Mouse (Mus musculus): Measurements from ENCODE around the gene Acot11. TPM values are rescaled to one million over a fixed set of nuclear protein-coding genes. Genes with fewer than 3 reads are reported as not detected.
"Not testable (repeated sequence)": the region's sequence is repeated elsewhere in the genome, so short reads cannot be mapped to it uniquely, and the experiment has no call there.

The Acot11 gene
- total and polyA plus RNA-seq, 2 experiments = 4.8 to 6.3 TPM

GRCm38 (mm10) chr4:106780045-106780444 lies 24.8 kb downstream of the Acot11 start:
- H3K4me3 ChIP-seq (ENCODE audit: insufficient read depth, low read depth, low read length) = no peak overlapping the region
- H3K27ac ChIP-seq (replicated peaks; ENCODE audit: insufficient read depth, low read depth, low read length) = no peak overlapping the region
- H3K27me3 ChIP-seq (ENCODE audit: control insufficient read depth, insufficient read depth, low read length) = no peaks in the 10 kb centered on the region
- no peak for DNase-seq (ENCODE audit: extremely low read depth, low read depth, low spot score)
- 95% methylated on average over 3 of the region's 3 CpGs for WGBS
- H3K36me3 ChIP-seq (ENCODE audit: control insufficient read depth, insufficient read depth, low read length) = no peaks in the 10 kb centered on the region
- no peaks in the 10 kb centered on the region for H3K79me2 ChIP-seq (ENCODE audit: control insufficient read depth, insufficient read depth, low read length)
- peaks cover 13% of the 10 kb centered on the region for H3K4me1 ChIP-seq (ENCODE audit: control insufficient read depth, insufficient read depth, low read length)
- H3K9ac ChIP-seq (ENCODE audit: low read depth, low read length) = no peak overlapping the region
- TF ChIP-seq POLR2A (IDR thresholded peaks at IDR 0.05; ENCODE audit: extremely low read depth, insufficient read depth, low read length) (no peak), CTCF (IDR thresholded peaks at IDR 0.05; ENCODE audit: low read depth, low read length) (no peak)

GRCm38 (mm10) chr4:106778116-106778788 lies 26.5 kb downstream of the Acot11 start:
- H3K27ac ChIP-seq (replicated peaks; ENCODE audit: insufficient read depth, low read depth, low read length) = peak overlapping the region; percentile 41
- no peaks in the 10 kb centered on the region for H3K27me3 ChIP-seq (ENCODE audit: control insufficient read depth, insufficient read depth, low read length)
- no peak overlapping the region for H3K4me3 ChIP-seq (ENCODE audit: insufficient read depth, low read depth, low read length)
- peaks cover 13% of the 10 kb centered on the region for H3K4me1 ChIP-seq (ENCODE audit: control insufficient read depth, insufficient read depth, low read length)
- TF ChIP-seq POLR2A (IDR thresholded peaks at IDR 0.05; ENCODE audit: extremely low read depth, insufficient read depth, low read length) (no peak), CTCF (IDR thresholded peaks at IDR 0.05; ENCODE audit: low read depth, low read length) (no peak)
- H3K79me2 ChIP-seq (ENCODE audit: control insufficient read depth, insufficient read depth, low read length) = no peaks in the 10 kb centered on the region
- DNase-seq (ENCODE audit: extremely low read depth, low read depth, low spot score) = peak; percentile 98
- WGBS = 22% methylated on average over 5 of the region's 5 CpGs
- H3K36me3 ChIP-seq (ENCODE audit: control insufficient read depth, insufficient read depth, low read length) = no peaks in the 10 kb centered on the region
- no peak overlapping the region for H3K9ac ChIP-seq (ENCODE audit: low read depth, low read length)

GRCm38 (mm10) chr4:106776998-106777397 lies 27.8 kb downstream of the Acot11 start:
- H3K4me3 ChIP-seq (ENCODE audit: insufficient read depth, low read depth, low read length) = no peak overlapping the region
- DNase-seq (ENCODE audit: extremely low read depth, low read depth, low spot score) = no peak
- H3K27me3 ChIP-seq (ENCODE audit: control insufficient read depth, insufficient read depth, low read length) = no peaks in the 10 kb centered on the region
- H3K79me2 ChIP-seq (ENCODE audit: control insufficient read depth, insufficient read depth, low read length) = no peaks in the 10 kb centered on the region
- H3K9ac ChIP-seq (ENCODE audit: low read depth, low read length) = no peak overlapping the region
- no peaks in the 10 kb centered on the region for H3K36me3 ChIP-seq (ENCODE audit: control insufficient read depth, insufficient read depth, low read length)
- peaks cover 13% of the 10 kb centered on the region for H3K4me1 ChIP-seq (ENCODE audit: control insufficient read depth, insufficient read depth, low read length)
- no peak overlapping the region for H3K27ac ChIP-seq (replicated peaks; ENCODE audit: insufficient read depth, low read depth, low read length)
- WGBS = 84% methylated on average over 3 of the region's 3 CpGs
- TF ChIP-seq CTCF (IDR thresholded peaks at IDR 0.05; ENCODE audit: low read depth, low read length) (no peak), POLR2A (IDR thresholded peaks at IDR 0.05; ENCODE audit: extremely low read depth, insufficient read depth, low read length) (no peak)

GRCm38 (mm10) chr4:106775767-106776166 lies 29.0 kb downstream of the Acot11 start:
- not testable (repeated sequence) for DNase-seq (ENCODE audit: extremely low read depth, low read depth, low spot score); H3K4me3 ChIP-seq (ENCODE audit: insufficient read depth, low read depth, low read length); H3K36me3 ChIP-seq (ENCODE audit: control insufficient read depth, insufficient read depth, low read length); H3K27me3 ChIP-seq (ENCODE audit: control insufficient read depth, insufficient read depth, low read length); H3K9ac ChIP-seq (ENCODE audit: low read depth, low read length); H3K27ac ChIP-seq (replicated peaks; ENCODE audit: insufficient read depth, low read depth, low read length); H3K79me2 ChIP-seq (ENCODE audit: control insufficient read depth, insufficient read depth, low read length)
- H3K4me1 ChIP-seq (ENCODE audit: control insufficient read depth, insufficient read depth, low read length) = peaks cover 13% of the 10 kb centered on the region
- WGBS = 93% methylated on average over 6 of the region's 6 CpGs

GRCm38 (mm10) chr4:106772558-106772957 lies 32.2 kb downstream of the Acot11 start:
- 94% methylated on average over 1 of the region's 1 CpGs for WGBS
- no peak for DNase-seq (ENCODE audit: extremely low read depth, low read depth, low spot score)
- TF ChIP-seq POLR2A (IDR thresholded peaks at IDR 0.05; ENCODE audit: extremely low read depth, insufficient read depth, low read length) (no peak), CTCF (IDR thresholded peaks at IDR 0.05; ENCODE audit: low read depth, low read length) (no peak)
- Histone ChIP-seq H3K4me1 (ENCODE audit: control insufficient read depth, insufficient read depth, low read length) (peaks cover 7% of the 10 kb centered on the region), H3K79me2 (ENCODE audit: control insufficient read depth, insufficient read depth, low read length) (no peaks in the 10 kb centered on the region), H3K27ac (replicated peaks; ENCODE audit: insufficient read depth, low read depth, low read length) (no peak overlapping the region), H3K36me3 (ENCODE audit: control insufficient read depth, insufficient read depth, low read length) (no peaks in the 10 kb centered on the region), H3K4me3 (ENCODE audit: insufficient read depth, low read depth, low read length) (no peak overlapping the region), H3K9ac (ENCODE audit: low read depth, low read length) (no peak overlapping the region), H3K27me3 (ENCODE audit: control insufficient read depth, insufficient read depth, low read length) (no peaks in the 10 kb centered on the region)

GRCm38 (mm10) chr4:106769306-106769705 lies 35.5 kb downstream of the Acot11 start:
- 51% methylated on average over 2 of the region's 2 CpGs for WGBS
- H3K9ac ChIP-seq (ENCODE audit: low read depth, low read length) = no peak overlapping the region
- H3K4me3 ChIP-seq (ENCODE audit: insufficient read depth, low read depth, low read length) = no peak overlapping the region
- H3K27ac ChIP-seq (replicated peaks; ENCODE audit: insufficient read depth, low read depth, low read length) = no peak overlapping the region
- DNase-seq (ENCODE audit: extremely low read depth, low read depth, low spot score) = peak; percentile 62
- H3K27me3 ChIP-seq (ENCODE audit: control insufficient read depth, insufficient read depth, low read length) = no peaks in the 10 kb centered on the region
- peaks cover 8% of the 10 kb centered on the region for H3K4me1 ChIP-seq (ENCODE audit: control insufficient read depth, insufficient read depth, low read length)
- no peaks in the 10 kb centered on the region for H3K36me3 ChIP-seq (ENCODE audit: control insufficient read depth, insufficient read depth, low read length)
- no peaks in the 10 kb centered on the region for H3K79me2 ChIP-seq (ENCODE audit: control insufficient read depth, insufficient read depth, low read length)
- TF ChIP-seq CTCF (IDR thresholded peaks at IDR 0.05; ENCODE audit: low read depth, low read length) (no peak), POLR2A (IDR thresholded peaks at IDR 0.05; ENCODE audit: extremely low read depth, insufficient read depth, low read length) (no peak)

Measured in liver, adult 2 months (tissue).